Mouse (Mus musculus): ENCODE results near the gene Kcnj14.

- no peak for TF ChIP-seq CTCF (IDR thresholded peaks at IDR 0.05; ENCODE audit: borderline replicate concordance, control insufficient read depth, extremely low read depth, insufficient read depth, low read length, poor library complexity)
- no peak for TF ChIP-seq POLR2A (IDR thresholded peaks at IDR 0.05; ENCODE audit: control insufficient read depth, extremely low read depth, insufficient read depth, low read length, poor library complexity)
Measured at GRCm38 (mm10) chr7:45850661-45851060, 26.1 kb upstream of the Kcnj14 start.

Measured in thymus, adult 2 months (tissue).